Mouse (Mus musculus): ENCODE data around the gene Olfr1564. TPM values are rescaled to one million over a fixed set of nuclear protein-coding genes. Genes with fewer than 3 reads are reported as not detected.

The Olfr1564 gene
- polyA plus RNA-seq (2017; shearing (Covaris generic)), result not detected

GRCm38 (mm10) chr17:33221590-33221989, at the start of gene Olfr1564:
Gene Olfr1564 (minus strand): TSS chr17:33221690.

DNA sequence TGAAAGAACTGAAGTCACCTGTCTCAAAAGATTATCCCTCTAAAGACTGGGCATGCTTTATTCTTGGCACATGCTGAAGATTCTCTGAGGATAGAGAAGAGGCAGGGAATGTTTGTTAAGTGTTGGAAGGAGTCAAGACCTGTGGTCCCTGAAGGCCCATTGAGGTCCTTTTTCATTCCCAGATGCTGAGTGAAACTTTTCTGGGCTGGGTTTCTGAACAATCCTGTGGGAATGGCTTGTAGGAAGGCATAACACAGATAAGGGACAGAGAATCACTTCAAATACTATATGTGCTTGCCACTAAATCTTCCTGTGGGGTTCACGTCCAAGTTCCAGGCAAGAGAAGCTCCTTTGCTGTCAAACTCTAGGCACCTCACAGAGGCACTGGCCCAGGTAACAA, 42.9 kb upstream of the Olfr1564 start, which contains the start of gene Olfr63:
Gene Olfr63, plus strand, starts transcription at position 301 of the 400 bp plus-strand sequence.

GRCm38 (mm10) chr17:33254530-33255318, 33.2 kb upstream of the Olfr1564 start, which contains the start of gene Zfp955a:
Gene Zfp955a (minus strand): TSS chr17:33255145.

GRCm38 (mm10) chr17:33191002-33191401, 30.5 kb downstream of the Olfr1564 start, which contains the start of gene Olfr239:
Gene Olfr239 (plus strand): TSS chr17:33191302.

GRCm38 (mm10) chr17:33168147-33168546, 53.3 kb downstream of the Olfr1564 start, which contains the start of gene Olfr55:
Gene Olfr55 (plus strand): TSS chr17:33168447.

Other genes starting within 250 kb of the Olfr1564 start
- 16.9 TPM for gene Zfp952, start 228.6 kb downstream of the Olfr1564 start, polyA plus RNA-seq (2017; shearing (Covaris generic))
- gene Zfp763, start 188.3 kb downstream of the Olfr1564 start, polyA plus RNA-seq (2017; shearing (Covaris generic)), result 9.1 TPM
- not detected for gene 4921501E09Rik, start 153.6 kb downstream of the Olfr1564 start, polyA plus RNA-seq (2017; shearing (Covaris generic))
- gene Zfp563, start 132.4 kb downstream of the Olfr1564 start, polyA plus RNA-seq (2017; shearing (Covaris generic)), result 4.9 TPM
- gene Morc2b, start 82.0 kb downstream of the Olfr1564 start, polyA plus RNA-seq (2017; shearing (Covaris generic)), result not detected
- not detected for gene Olfr55, start 53.2 kb downstream of the Olfr1564 start, polyA plus RNA-seq (2017; shearing (Covaris generic))
- not detected for gene Olfr239, start 30.4 kb downstream of the Olfr1564 start, polyA plus RNA-seq (2017; shearing (Covaris generic))
- 18.7 TPM for gene Zfp955a, start 33.5 kb upstream of the Olfr1564 start, polyA plus RNA-seq (2017; shearing (Covaris generic))
- 0.02 TPM for gene Olfr63, start 43.0 kb upstream of the Olfr1564 start, polyA plus RNA-seq (2017; shearing (Covaris generic))
- 12.1 TPM for gene Zfp955b, start 67.9 kb upstream of the Olfr1564 start, polyA plus RNA-seq (2017; shearing (Covaris generic))
- gene Zfp81, start 137.2 kb upstream of the Olfr1564 start, polyA plus RNA-seq (2017; shearing (Covaris generic)), result 13.0 TPM
- gene Zfp101, start 173.0 kb upstream of the Olfr1564 start, polyA plus RNA-seq (2017; shearing (Covaris generic)), result 6.1 TPM
- not detected for gene Actl9, start 211.2 kb upstream of the Olfr1564 start, polyA plus RNA-seq (2017; shearing (Covaris generic))

Data from CD4-positive, CD25-positive, alpha-beta regulatory T cell (primary cell).